Mouse (Mus musculus): Measurements from ENCODE around the gene Gprin2.

Gprin2 gene

DNA sequence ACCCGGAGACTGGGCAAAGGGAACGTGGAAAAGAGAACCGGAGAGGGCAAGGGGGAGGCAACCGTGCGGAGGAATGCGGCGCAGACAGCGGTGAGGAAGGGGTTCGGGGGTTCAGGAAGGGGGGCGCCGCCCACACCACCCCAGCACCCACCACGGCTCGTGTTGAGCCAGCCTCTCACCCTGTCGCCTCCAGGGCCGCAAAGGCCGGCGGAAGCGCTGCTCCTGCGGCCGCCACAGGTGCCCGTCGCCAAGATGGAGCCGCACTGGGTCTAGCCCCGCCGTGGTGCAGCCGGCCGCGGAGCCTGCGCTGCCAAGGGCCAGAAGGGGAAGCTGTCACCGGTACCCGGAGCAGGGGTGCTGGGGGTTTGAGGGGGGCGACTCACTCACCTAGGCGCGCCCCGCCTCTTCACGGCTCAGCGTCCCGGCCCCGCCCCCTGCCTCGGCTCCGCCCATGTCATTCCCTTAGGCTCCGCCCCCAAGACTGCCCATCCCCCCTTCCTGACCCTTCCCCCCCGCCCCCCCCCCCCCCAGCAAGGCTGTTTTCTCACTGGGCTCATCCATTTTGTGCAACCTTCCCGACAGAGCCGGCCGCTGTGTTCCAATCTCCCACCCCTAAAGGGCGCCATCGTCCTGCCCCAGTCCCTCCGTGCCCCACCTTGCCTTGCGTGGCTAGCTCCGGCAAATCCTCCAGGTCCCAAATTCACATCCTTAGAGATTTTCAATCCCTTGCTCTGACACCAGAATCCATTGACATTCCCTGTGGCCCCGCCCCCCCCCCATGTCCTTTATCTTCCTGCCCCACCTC, at the start of gene Gprin2:
Gprin2 (minus strand) TSS at position 423 of the 805 bp plus-strand sequence.
- DNase-seq (ENCODE audit: low spot score), result peak; percentile 83

DNA sequence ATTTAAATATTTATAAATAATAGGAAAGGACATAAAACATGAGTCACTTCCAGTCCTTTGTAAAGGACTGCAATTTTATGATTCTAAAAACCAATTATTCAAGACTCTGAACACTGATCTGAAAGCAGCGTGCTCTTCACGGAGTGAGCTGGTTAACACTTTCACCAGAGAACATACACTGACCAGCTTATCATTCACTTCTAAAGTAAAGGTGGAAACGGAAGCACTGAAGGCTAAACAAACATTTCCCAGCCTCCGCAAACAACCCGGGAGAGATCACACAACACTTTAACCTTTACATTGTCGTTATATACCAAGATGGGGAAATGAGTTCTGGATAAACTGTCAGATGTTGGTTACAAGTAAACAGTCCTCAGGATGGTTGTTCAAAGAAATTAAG, 39.2 kb upstream of the Gprin2 start:
- DNase-seq (ENCODE audit: low spot score), result no peak

DNA sequence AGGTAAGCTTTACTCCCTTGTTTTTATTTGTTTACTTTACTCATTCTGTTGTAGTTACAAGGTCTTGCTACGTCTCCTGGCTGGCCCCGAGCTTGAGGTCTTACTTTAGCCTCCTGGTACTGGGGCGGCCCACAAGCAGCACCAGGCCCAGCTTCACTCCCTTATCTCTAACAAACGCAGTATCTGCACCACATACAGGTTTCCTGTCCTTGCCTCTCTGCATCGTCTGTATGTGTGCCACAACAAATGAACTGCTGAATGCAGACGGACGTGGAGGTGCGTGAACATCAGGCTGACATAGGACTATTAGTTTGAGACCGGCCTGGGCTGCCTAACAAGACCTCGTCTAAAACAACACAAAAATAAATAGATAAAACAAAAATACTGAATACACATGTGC, 38.8 kb upstream of the Gprin2 start:
- no peak for DNase-seq (ENCODE audit: low spot score)

DNA sequence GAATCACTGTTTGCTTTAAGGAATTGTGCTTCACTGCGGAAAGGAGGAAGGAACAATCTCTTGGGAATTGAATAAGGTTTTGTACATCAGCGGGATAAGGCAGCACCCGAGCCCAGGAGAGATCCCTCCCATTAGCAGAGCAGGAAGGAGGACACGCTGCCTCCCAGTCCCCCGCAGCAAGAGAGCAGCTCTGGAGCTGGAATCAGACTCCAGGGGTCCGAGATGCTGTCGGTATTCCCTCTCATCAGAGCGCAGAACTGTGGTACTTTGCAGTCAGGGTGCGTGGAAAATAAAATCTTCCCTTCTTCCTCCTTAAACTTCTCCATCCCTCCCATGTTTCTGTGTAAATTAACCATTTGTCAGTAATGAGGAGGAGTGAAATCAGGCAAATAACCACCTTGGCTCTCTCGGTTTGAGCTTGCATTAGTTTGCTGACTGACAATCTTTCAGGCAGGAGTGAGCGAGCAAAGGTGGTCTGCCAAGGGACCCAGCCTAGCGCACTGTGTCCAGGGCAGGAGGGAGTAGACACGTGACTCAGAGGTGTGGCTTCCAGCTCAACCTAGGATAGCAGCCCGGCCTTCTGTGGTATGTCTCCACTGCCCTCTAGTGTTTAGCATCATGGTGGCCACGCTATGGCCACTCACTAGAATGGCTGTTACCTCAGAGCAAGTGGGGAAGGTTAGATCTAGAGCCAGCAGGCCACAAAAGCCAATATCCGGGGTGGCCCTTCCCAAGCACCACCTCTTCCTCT, 33.4 kb upstream of the Gprin2 start:
- DNase-seq (ENCODE audit: low spot score), result peak; percentile 68

DNA sequence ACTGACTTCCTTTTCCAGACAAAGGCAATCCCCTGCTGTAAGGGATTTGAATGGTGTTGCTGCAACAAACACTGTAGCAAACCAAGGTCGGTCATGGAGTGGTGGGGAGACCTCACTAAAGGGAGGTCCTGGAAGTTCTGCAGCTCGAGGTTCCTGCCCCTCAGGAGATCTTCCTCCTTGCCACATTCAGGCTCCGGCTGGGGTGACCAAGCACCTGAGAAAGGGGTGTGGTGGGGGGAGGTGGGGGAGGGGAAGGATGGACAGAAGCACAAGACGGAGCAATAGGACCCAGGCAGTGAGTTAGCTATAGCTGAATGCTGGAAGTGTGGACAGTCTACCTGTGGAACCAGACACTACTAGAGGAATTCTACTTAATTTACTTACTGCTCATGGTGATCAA, 32.4 kb upstream of the Gprin2 start:
- DNase-seq (ENCODE audit: low spot score), result no peak

DNA sequence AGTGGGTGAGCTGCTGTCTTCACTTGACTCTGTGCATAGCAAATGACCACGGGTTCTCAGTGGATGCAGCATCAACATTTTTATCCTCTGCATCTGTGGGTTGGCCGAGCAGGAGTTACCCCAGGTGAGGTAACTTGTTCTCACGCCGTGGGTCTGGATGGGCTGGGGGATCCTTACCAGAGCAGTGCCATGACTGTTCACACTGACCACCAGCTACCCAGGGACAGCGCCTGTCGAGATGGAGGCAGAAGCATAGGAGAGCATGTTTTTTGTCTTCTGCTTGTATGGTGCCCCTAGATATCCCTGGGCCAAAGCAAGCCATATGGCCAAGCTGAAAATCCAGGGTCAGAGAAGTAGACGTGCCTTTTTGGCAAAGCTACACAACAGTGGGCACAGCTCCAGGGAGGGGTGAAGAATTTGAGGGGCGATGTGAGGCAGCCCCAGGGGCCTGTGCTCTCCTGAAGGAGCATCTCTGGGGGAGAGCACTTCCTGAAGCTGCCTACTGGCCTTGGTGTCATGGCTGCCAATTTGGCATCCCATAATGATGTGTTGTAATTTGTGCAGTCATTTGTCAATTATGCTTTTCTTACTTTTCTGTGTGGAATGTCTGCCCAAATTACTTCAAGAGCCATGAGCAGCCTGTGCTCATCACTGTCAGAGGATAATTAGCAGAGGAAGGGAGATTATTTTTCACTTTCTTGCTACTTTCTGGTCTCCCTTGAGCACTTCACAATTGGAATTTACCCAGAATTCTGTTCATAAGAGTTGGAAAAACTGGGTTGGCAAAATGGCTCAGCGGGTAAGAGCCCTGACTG, 31.6 kb upstream of the Gprin2 start:
- DNase-seq (ENCODE audit: low spot score), result no peak

DNA sequence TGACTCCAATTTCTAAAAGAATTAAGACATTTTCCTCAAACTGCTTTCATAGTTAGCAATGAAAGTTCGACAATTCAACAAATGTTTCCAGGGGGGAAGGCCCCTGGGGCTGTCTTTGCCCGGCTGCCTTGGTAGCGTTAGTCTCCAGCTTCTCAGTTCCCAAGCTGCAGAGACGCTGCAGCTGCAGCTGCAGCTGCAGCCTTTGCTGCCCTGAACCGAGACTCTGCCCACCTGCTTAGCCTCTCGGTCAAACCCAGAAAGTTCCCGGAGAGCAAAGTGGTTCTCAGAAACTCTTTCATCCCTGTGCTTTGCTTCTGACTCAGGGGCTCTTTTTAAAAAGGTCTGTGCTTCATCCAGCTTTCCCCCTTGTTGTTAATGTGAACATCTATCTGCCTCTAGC, 30.9 kb upstream of the Gprin2 start:
- no peak for DNase-seq (ENCODE audit: low spot score)

DNA sequence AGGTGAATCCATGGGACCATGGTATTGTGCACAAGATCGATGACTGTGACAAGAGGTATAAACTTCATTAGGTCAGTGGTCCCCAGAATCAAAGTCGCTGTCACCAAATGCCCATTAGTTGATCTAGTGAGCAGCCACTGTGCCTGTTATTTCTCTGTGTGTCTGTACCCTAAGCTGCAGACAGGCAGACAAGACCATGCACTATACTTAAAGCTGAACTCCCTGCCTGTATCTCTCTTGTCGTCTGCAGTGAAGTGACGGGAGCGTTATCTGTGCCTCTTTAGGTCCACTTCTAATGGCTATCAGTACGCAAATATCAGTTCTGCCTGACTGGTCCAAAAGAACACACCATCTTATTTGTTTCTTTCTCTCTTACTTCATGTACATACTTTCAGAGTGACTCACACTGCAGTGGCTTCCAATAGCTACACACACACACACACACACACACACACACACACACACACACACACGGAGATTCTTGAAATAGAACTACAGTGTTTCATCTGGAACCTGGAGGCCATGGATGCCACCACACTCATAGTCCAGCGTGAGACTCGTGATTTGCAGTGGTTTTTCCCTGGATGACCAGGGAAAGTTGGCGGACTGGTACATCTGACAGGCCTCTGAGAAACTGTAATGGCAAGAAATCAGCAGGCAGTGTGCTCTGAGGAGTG, 27.5 kb upstream of the Gprin2 start:
- DNase-seq (ENCODE audit: low spot score), result no peak

DNA sequence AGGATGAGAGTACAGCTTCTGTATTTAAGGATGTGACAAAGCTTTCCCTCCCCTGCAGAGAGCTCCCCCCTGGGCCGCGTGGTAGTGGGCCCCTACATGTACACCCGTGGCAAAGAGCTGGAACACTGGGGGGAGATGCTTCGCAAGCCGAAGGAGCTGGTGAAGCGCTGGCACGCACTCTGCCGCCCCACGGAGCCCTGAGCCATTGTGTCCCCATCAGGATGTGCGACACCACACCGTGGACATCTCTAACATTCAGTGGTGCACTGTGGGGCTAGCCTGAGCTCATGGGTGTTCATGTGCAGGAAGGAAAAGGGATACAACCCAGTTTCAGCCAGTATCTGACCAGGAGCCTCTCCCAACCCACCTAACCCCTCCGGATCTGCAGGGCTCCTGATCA, 26.5 kb upstream of the Gprin2 start:
- no peak for DNase-seq (ENCODE audit: low spot score)

DNA sequence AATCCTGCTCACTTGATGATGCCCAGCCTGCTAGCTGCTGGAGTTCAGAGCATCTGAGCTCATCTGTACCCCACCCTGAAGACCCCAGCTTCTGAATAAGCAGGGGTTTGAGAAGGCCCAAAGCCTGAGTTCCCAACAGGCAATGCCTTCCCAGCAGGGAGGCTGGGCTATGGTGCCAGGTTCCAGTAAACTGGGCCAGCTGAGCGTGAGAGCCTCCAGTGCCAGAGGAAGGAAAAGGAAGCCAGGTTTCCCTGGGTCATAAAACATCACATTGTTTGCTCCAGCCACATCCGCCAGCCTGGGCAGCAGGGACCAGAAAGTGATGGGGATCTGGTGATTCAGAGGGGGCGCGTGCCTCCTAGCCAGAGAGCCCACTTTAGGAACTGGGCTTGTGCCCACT, 25.1 kb upstream of the Gprin2 start:
- no peak for DNase-seq (ENCODE audit: low spot score)

DNA sequence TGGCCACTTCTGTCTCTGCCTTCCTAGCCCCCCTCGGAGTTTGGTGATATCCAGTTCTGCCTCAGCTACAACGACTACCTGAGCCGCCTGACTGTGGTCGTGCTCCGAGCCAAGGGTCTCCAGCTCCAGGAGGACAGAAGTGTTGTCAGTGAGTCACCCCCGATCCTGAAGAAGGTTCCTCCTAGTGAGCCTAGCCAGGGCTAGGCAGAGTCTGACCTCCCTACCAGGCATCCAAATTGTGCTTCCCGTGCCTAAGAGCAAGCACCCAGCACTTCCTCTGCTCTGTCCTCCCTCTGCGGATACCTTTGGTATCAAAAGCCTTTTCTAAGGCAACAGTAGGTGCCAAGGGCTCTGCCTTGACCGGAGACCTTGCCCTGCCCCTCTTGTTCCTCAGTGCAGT, 24.5 kb upstream of the Gprin2 start:
- DNase-seq (ENCODE audit: low spot score), result no peak

DNA sequence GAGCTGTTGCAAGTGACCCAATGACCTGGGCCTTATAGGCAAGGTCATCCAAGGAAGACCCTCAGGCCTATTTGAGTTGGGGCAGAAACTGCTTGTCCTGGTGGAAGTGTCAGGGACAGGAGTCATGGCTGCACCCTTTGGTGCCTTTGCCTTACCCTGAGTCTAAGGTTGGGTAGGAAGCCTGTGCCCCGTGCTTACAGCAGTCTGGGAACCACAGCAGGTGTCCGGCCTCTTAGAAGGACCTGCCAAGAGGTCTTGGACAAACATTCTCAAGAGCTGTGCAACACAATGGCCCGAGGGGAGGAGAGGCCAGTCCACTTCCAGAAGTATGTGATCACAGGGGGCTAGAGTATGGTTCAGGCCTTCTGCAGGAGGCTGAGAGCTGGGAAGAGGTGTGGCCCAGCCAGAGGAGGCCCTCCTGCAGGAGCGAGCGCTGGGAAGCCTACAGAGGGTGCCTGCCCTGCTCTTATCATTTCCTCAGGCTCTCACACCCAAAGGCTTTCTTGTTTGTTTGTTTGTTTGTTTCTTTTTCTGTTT, 22.0 kb upstream of the Gprin2 start:
- DNase-seq (ENCODE audit: low spot score), result no peak

DNA sequence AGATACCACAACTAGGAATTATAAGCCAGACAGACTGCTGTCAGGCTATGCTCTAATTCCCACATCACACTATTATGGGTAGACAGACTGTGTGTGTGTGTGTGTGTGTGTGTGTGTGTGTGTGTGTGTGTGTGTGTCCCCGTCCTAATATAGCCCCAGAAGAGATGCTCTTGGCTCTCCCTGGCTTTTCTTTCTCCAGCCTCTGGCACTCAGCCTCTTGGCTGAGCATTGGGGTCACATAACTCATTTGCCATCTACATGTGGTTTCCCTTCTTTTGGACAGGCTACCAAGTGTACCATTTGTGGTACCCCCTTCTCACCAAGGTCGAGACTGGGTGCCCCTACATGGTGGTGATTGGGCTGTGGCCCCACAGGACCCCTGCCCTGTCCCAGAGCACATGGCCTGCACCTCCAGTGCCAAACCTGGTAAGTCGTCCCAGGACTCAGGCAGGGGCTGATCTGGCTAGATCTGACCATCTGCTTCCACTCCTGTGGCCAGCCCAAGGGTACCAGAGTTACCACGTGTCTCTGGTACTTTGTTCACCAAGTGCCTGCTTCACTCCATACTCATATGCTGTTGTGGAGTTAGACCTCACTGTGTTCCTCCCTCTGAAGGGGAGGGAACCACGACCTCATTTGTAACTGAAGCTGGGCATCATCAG, 20.1 kb upstream of the Gprin2 start:
- no peak for DNase-seq (ENCODE audit: low spot score)

DNA sequence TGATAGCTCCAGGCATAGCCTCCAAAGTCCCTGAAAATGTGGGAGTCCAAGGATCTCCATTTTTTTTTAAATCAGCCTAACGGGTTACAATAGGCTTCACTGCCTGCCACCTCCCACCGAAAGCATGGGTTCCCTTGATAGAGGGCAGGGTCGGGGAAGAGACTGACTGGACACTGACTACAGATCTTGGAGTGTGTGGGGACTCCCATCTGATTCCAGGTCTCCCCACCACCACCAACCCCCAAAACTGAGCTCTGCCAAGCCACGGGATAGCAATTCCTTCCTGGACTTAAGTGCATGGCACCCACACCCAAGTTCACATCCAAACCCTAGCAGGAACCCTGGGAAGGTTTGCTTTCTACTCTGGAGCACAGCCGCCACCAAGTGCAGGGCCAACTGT, 19.0 kb upstream of the Gprin2 start:
- DNase-seq (ENCODE audit: low spot score), result no peak

DNA sequence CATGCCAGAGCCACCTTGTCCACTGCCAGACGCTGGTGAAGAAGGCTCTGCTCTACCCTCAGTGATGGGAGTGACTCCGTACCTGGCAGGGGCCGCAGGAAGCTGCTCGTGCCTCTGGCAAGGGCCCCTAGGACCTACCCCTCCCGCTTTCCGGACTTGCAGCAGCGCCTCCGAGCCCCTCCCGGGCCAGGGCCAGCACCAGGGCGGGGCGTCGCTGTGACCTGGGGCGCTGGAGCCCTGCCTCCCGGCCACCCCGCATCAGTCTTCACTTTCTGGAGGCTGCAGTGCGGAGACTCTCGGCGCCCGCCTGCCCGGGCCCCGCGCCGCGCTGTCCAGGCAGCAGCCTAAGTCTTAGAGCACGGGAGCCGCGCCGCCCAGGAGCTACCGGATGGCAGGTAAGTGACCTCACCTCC, 18.3 kb upstream of the Gprin2 start:
- DNase-seq (ENCODE audit: low spot score), result no peak

DNA sequence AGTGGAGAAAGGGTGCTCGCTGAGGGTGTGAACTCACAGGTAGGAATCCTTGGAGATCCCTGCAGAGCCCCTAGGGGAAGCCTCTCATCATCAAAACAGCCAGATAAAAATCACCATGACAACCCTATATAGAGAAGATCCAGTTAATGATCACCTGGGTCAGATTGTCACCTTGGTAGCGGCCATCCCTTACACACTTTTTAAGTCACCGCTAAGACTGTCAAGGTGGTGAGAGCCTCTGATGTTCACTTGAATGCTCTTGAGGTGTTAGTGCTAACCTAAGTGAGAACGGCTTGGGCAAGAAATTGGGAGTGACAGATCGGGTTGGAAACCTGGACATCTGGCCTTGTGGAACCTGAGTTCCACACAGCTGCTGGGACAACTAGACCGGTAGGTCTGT, 17.8 kb upstream of the Gprin2 start, which contains the start of gene Syt15:
Syt15 (plus strand) TSS at position 301 of the 400 bp plus-strand sequence.
- no peak for DNase-seq (ENCODE audit: low spot score)

DNA sequence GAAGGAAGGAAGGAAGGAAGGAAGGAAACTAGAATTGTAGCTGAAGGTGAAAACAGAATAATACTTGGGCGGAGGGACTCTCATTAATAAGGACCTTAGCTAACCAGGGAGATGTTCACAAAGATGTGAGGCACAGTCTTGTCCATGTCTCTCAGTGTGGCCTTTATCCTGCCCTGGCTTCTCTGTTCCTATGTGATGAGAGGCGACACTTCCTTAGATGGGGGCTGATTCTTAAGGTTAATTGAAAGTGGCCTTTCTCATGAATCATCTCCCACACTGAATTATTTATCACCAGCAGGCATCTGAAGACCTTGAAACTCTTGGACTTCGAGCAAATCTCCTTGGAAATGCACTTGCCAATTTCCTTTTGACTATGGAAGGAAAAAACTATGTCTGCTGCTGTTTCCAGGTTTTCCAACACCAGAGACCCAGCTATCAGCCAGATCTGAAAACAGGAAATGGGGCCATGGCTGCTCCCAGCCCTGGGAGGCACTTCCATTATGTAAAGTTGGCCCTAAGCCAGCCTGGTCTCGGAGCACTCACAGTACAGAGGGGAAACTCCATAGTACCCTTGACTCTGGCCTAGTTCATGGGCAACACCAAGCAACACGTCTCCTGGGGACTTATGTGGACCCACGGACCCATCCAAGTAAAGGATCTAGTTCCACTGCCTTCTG, 14.1 kb upstream of the Gprin2 start:
- DNase-seq (ENCODE audit: low spot score), result no peak

DNA sequence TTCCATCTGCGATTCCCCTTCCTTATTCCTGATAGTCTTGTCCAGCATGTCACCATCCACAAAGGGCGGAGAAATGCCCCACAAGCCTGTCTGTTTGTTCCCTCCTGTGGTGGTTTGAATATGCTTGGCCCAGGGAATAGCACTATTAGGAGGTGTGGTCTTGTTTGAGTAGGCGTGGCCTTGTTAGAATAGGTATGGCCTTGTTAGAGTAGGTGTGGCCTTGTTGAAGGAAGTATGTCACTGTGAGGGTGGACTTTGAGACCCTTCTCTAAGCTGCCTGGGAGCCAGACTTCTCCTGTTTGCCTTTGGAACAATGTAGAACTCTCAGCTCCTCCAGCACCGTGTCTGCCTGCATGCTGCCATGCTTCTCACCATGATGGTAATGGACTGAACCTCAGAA, 8.5 kb upstream of the Gprin2 start:
- no peak for DNase-seq (ENCODE audit: low spot score)

DNA sequence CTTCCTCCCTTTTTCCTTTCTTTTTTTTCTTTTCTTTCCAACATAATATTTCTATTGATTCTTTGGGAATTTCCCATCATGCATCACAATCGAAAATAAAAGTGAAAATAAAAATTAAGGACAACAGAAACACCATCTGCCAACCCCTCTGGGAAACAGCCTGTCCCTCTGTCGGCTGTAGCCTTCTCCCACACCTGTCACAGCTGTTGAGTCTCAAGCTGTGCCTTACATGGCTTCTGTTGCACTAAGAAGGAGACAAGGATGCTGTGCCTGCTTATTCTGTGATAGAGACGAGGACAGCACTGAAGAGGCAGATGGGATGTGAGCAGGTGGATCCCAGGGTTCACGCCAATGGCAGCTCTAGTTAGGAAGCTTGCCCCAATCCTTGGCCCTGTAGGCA, 7.6 kb upstream of the Gprin2 start:
- DNase-seq (ENCODE audit: low spot score), result no peak

DNA sequence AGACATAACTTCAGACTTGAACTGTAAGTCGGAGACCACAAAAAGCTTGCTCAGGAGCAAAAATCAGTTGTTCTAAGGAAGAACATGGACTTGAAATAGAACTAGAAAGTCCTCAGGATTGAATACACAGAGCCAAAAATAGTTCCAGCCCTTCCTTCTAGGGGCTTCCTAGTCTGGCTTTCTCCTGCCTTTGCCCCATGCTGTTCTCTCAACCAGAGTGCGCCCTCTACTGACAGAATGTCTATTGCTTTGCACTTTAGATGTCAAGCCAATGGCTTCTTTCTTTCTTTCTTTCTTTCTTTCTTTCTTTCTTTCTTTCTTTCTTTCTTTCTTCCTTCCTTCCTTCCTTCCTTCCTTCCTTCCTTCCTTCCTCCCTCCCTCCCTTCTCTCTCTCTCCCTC, 7.2 kb upstream of the Gprin2 start:
- DNase-seq (ENCODE audit: low spot score), result peak; percentile 63

DNA sequence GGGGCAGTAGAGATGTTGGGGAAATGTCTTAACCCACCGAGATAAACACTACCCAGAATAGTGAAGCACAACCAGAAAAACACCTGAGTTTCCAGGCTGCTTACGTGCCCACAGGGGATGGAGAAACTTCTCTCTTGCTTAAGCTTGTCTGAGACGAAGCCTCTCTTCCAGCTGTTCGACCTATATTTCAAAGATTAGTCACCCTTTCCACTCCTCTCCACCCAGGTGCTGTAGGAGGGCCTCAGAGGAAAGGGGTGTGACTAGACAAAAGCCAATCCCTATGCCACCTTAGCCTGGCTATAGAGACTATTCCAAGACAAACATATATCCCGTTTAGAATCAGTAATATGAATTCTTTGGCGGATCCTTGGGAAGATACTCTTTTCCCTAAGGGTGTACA, 6.5 kb upstream of the Gprin2 start:
- no peak for DNase-seq (ENCODE audit: low spot score)
